Mouse (Mus musculus) neural tube, embryonic 12.5 days (tissue): ENCODE results near the gene Ahctf1. TPM values are rescaled to one million over a fixed set of nuclear protein-coding genes. Genes with fewer than 3 reads are reported as not detected.

Source experiments
- ATAC-seq: fragments of 200-750 bp; cut with Nextera tagmentation; 2 replicates; pipeline ENCODE4 v1.8.0; 2017; ENCODE audit warnings: low read depth, mild to moderate bottlenecking, moderate TSS enrichment, moderate library complexity; ENCODE audit not compliant: low FRiP score
- H3K27ac ChIP-seq: fragments of 300-500 bp; sonication (generic); 2 replicates; pipeline ENCODE4 v1.5.1; 2016
- H3K27me3 ChIP-seq: fragments of 300-500 bp; sonication (generic); replicated peaks from 2 replicates; pipeline ENCODE4 v1.6.1; 2016; ENCODE audit warnings: mild to moderate bottlenecking
- H3K36me3 ChIP-seq: fragments of 300-500 bp; sonication (generic); 2 replicates; pipeline ENCODE4 v1.6.1; 2016; ENCODE audit warnings: mild to moderate bottlenecking
- H3K4me1 ChIP-seq: fragments of 300-500 bp; sonication (generic); 2 replicates; pipeline ENCODE4 v1.6.1; 2016
- H3K4me2 ChIP-seq: fragments of 300-500 bp; sonication (generic); replicated peaks from 2 replicates; pipeline ENCODE4 v1.6.1; 2016; ENCODE audit warnings: mild to moderate bottlenecking
- H3K4me3 ChIP-seq: fragments of 300-500 bp; sonication (generic); 2 replicates; pipeline ENCODE4 v1.5.1; 2016
- H3K9ac ChIP-seq: fragments of 300-500 bp; sonication (generic); 2 replicates; pipeline ENCODE4 v1.6.1; 2016; ENCODE audit warnings: mild to moderate bottlenecking
- H3K9me3 ChIP-seq: fragments of 300-500 bp; sonication (generic); 2 replicates; pipeline ENCODE4 v1.6.1; 2016; ENCODE audit warnings: mild to moderate bottlenecking
- WGBS: fragments of 180-500 bp; shearing (Covaris S2); methylation state at CpG from one replicate; pipeline ENCODE4 v1.1.7; 2016; 5-methylcytosine and 5-hydroxymethylcytosine counted together
- polyA plus RNA-seq: library from polyadenylated mRNA; unstranded; fragments of >200 nt; fragmentation: Nextera tagmentation; extraction: Ambion mirVana; gene quantifications from 2 replicates; pipeline ENCODE4 v1.2.1, GENCODE M21; 2016

The Ahctf1 gene
- 25.4 and 28.5 TPM in 2 replicates for polyA plus RNA-seq

DNA sequence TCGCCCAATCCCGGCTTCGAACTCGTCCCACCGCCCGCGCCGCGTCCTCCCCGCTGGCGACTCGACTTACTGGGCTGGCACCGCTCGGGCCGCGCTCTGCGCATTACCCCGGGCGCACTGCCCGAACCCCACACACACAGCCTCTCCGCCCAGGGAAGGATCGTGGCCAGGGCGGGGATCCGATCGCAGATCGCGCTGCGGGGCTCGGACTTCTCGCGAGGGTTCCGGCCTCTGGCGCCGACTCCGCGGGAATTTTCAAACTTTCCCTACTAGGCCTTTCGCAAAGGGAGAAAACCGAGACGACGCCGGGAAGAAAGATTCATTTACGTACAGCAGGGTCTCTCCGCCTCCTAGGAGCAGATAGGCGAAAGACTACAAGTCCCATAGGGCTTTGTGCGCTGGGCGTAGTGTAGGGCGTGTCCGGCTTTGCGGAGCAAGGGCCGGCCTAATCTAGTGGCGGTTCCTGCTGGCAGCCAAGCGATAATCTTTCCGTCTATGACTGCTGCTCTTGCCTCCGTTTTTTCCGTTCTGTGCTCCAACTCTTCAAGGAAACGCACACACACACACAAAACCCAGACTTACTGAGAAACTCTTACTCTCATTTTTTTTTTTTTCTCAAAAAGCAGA lies at the start of gene Ahctf1:
Gene Ahctf1, minus strand, starts transcription at position 168 of the 627 bp plus-strand sequence.
- peak within 1 kb of the TSS; percentile 90 for H3K27ac ChIP-seq

DNA sequence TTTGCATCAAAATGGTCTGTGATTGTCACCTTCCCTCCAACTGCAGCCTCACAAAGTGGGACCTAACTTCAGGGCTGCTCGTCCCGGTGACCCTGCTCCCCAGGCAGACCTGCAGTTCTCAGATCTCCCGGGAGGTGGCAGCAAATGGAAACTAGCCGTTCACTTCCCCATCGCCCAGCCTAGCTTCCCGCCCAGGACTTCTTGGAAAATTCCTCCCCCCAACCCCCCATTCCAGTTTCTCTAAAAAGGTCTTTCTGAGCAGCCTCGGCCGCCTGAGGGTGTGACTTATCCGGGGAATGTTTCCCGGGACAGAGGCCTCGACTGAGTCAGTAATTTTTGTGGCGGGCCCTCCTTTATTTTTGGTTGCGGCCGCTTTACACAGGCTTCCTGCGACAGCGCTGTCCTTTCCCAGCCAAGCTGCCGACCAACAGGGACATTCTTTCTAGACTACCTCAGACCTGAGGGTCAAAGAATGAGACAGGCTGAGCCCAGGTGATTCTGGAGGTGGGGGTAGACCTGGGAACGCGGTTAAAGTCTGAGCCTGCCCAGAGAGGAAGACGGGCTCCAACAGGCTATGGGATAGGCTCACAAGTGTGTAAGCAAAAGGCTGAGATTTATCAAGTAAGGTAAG lies 44.4 kb upstream of the Ahctf1 start:
- peak; percentile 66 for ATAC-seq
- H3K36me3 ChIP-seq, result no peaks in the 10 kb centered on the region
- no peak overlapping the region for H3K27ac ChIP-seq
- H3K4me1 ChIP-seq, result no peaks in the 10 kb centered on the region
- no peaks in the 10 kb centered on the region for H3K9me3 ChIP-seq
- WGBS, result 3% methylated on average over 20 of the region's 20 CpGs
- peak overlapping the region; percentile 38 for H3K9ac ChIP-seq
- H3K27me3 ChIP-seq, result no peaks in the 10 kb centered on the region
- peak overlapping the region; percentile 67 for H3K4me2 ChIP-seq
- H3K4me3 ChIP-seq, result peak overlapping the region; percentile 32

More for the DNA sequence above, at the start of gene Ahctf1:
- WGBS, result under 1% methylated on average over 56 of the region's 56 CpGs
- H3K4me1 ChIP-seq, result peaks cover 16% of the 10 kb centered on the region
- H3K4me3 ChIP-seq, result peak within 1 kb of the TSS; percentile 85
- H3K9me3 ChIP-seq, result no peaks in the 10 kb centered on the region
- peaks cover 4% of the 10 kb centered on the region; the same call in 1 of the 2 replicates for H3K36me3 ChIP-seq
- H3K4me2 ChIP-seq, result peak within 1 kb of the TSS; percentile 82
- H3K9ac ChIP-seq, result peak within 1 kb of the TSS; percentile 94
- H3K27me3 ChIP-seq, result no peaks in the 10 kb centered on the region
- peak; percentile 99 for ATAC-seq

DNA sequence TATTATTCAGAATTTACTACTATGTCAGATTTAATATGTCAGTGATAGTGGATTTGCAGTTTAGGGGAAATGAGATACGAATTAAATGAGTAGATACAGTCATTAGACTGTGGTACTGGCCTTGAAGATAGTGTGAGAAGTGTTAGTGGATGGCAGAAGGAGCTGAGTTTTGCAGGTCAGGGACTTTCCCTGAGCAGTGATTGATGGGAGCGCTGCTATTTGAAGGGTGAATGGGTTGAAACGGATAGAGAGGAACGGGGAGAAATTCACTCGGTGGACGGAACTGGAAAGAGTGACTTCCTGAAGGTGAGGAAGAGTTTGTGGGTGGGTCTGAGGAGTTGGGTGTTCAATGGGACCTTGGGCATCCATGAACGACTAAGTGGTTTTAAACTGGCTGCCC lies 43.7 kb upstream of the Ahctf1 start:
- Histone ChIP-seq H3K4me3 (no peak overlapping the region), H3K9ac (no peak overlapping the region), H3K27ac (no peak overlapping the region), H3K27me3 (no peaks in the 10 kb centered on the region), H3K36me3 (no peaks in the 10 kb centered on the region), H3K9me3 (no peaks in the 10 kb centered on the region), H3K4me1 (no peaks in the 10 kb centered on the region), H3K4me2 (no peak overlapping the region)
- WGBS, result 57% methylated on average over 7 of the region's 7 CpGs
- ATAC-seq, result no peak

DNA sequence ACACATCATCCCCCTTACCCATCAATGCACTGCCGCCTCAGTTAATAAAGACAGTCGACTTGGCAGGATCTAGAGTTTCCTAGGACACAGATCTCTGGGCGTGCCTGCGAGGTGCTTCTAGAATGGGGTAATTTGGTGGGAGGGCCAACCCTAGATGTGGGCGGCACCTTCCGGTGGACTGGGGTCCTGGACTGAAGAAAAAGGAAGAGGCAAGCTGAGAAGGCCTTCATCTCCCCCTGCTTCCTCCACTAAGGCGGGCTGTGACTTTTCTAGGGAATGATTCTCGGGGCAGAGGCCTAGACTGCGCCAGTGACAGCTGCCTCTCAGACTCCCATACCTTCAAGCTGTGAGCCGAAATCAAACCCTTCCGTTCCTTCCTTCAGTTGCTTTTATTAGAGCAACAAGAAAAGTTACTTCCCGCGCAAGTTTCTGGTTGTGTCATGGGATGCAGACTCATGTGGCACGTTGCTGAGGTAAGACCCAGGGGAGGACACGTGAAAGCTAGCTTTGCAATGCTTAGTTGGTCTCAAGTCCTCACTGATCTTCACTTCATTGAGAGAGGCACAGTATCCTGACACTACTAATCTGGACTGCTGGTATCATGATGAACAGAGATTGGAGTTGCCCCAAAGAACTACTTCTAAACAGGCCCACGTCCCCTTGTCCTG lies 42.5 kb upstream of the Ahctf1 start:
- 83% methylated on average over 16 of the region's 16 CpGs for WGBS

DNA sequence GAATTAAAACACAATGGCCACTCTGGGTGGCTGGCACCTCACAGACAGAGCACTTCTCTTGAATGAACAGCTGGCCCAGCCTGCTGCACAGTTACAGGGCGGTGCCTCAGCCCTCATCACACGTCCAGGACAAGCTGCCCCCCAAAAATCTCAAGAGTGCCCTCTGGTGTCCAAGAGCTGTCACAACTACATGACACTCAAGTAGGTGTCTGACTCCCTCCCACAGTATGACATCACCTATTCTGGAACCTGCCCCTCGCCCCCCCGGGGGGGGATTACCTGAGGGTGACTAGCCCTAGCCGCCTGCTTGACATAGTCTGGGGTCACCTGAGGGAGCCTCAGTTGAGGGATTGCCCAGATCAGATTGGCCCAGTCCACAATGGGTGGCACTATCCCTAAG lies 41.4 kb upstream of the Ahctf1 start:
- 22% methylated on average over 5 of the region's 5 CpGs for WGBS
- peak; percentile 63 for ATAC-seq

More for the DNA sequence above, 42.5 kb upstream of the Ahctf1 start:
- no peak overlapping the region for H3K9ac ChIP-seq
- H3K36me3 ChIP-seq, result no peaks in the 10 kb centered on the region
- H3K4me2 ChIP-seq, result no peak overlapping the region
- H3K27me3 ChIP-seq, result no peaks in the 10 kb centered on the region
- H3K4me1 ChIP-seq, result no peaks in the 10 kb centered on the region
- no peak overlapping the region for H3K27ac ChIP-seq
- no peak for ATAC-seq
- no peaks in the 10 kb centered on the region for H3K9me3 ChIP-seq
- no peak overlapping the region for H3K4me3 ChIP-seq

DNA sequence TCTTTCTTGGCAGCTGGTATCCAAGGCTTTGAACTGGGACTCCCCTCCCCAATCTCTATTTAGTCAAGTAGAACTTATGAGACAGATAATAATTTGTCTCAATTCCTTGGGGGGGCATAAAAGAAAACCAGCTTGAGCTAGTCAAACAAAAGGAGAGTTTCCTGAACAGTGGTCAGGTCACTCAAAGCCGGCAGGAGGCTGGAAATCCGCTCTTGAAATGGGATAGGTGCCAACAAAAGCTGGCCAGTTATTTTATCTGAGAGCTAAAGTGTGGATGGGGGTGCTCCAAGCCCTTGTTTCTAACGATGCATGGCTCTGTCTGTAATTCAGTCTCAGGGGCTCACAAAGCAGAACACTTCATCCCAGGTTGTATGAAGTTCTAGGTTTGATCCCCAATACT lies 40.5 kb upstream of the Ahctf1 start:
- ATAC-seq, result no peak
- Histone ChIP-seq H3K27ac (no peak overlapping the region), H3K4me2 (no peak overlapping the region), H3K4me3 (no peak overlapping the region), H3K9ac (no peak overlapping the region), H3K27me3 (no peaks in the 10 kb centered on the region), H3K4me1 (no peaks in the 10 kb centered on the region), H3K36me3 (no peaks in the 10 kb centered on the region), H3K9me3 (no peaks in the 10 kb centered on the region)
- WGBS, result 44% methylated on average over 3 of the region's 3 CpGs

More for the DNA sequence above, 41.4 kb upstream of the Ahctf1 start:
- Histone ChIP-seq H3K27me3 (no peaks in the 10 kb centered on the region), H3K27ac (no peak overlapping the region), H3K4me2 (no peak overlapping the region), H3K36me3 (no peaks in the 10 kb centered on the region), H3K4me1 (no peaks in the 10 kb centered on the region), H3K9me3 (no peaks in the 10 kb centered on the region), H3K9ac (no peak overlapping the region), H3K4me3 (no peak overlapping the region)

DNA sequence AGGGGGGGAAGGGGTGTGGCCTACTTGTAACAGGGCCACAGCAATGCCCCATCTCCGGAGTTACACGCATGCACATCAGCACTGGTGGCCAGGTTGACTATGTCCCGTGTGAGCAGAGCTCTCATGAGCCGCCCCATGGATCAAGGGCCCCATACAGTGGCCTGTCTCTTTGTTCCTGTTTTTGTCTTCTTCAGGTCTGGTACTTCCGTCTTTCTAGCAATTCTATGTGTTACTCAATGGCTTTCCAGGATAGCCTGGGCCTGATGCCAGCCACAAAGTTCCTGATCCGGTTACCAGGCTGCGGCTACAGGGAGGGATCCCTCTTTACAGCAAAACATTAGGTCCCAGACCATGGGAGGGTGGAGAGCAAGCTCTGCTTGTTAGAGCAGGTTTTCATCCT lies 39.1 kb upstream of the Ahctf1 start:
- H3K9me3 ChIP-seq, result no peaks in the 10 kb centered on the region
- H3K4me2 ChIP-seq, result no peak overlapping the region
- 90% methylated on average over 7 of the region's 7 CpGs for WGBS
- H3K4me3 ChIP-seq, result no peak overlapping the region
- no peak overlapping the region for H3K27ac ChIP-seq
- no peaks in the 10 kb centered on the region for H3K4me1 ChIP-seq
- no peak overlapping the region for H3K9ac ChIP-seq
- H3K36me3 ChIP-seq, result no peaks in the 10 kb centered on the region
- no peak for ATAC-seq
- no peaks in the 10 kb centered on the region for H3K27me3 ChIP-seq

DNA sequence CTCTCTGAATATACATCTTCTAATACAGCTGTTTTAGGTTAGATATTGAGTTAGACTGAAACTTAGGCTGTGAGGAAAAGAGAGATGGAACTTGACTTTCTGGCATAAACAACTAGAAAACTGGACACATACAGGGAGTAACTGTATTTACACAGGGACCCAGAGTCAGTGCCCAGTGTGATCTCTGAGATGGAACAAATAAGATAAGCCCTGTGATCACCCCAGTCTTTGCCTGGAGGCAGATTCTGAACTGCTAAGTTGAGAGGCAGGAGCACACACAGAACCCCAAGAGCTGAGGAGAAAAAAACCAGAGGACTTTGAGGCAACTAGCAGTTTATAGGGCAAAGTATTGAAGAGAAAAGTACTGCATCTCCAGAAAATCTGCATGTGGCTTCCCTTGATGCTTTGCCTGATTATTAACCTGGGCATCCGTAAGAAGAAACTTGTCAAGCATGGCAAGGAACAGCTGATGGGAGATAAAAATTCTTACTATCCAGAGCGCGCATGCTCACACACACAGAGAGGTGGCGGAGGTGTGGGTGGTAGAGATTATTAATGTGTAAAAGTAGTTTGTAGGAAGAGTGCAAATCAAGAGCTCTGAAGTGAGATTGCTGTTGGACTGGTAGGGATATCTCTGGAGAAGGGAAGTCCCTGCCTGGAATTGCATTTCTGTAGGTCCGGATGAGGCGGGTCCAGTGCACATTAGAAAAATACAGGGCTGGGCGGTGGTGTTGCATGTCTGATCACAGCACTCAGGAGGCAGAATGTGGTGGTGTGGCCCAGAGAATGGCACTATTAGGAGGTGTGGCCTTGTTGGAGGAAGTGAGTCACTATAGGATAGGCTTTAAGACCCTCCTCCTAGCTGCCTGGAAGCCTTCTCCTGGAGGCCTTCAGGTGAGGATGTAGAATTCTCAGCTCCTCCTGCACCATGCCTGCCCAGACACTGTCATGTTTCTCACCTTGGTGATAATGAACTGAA lies 33.2 kb upstream of the Ahctf1 start:
- no peaks in the 10 kb centered on the region for H3K27me3 ChIP-seq
- H3K4me1 ChIP-seq, result no peaks in the 10 kb centered on the region
- no peak overlapping the region for H3K27ac ChIP-seq
- no peak for ATAC-seq
- no peaks in the 10 kb centered on the region for H3K9me3 ChIP-seq
- H3K4me2 ChIP-seq, result no peak overlapping the region
- 95% methylated on average over 7 of the region's 7 CpGs for WGBS
- no peak overlapping the region for H3K9ac ChIP-seq
- H3K4me3 ChIP-seq, result no peak overlapping the region
- H3K36me3 ChIP-seq, result no peaks in the 10 kb centered on the region

DNA sequence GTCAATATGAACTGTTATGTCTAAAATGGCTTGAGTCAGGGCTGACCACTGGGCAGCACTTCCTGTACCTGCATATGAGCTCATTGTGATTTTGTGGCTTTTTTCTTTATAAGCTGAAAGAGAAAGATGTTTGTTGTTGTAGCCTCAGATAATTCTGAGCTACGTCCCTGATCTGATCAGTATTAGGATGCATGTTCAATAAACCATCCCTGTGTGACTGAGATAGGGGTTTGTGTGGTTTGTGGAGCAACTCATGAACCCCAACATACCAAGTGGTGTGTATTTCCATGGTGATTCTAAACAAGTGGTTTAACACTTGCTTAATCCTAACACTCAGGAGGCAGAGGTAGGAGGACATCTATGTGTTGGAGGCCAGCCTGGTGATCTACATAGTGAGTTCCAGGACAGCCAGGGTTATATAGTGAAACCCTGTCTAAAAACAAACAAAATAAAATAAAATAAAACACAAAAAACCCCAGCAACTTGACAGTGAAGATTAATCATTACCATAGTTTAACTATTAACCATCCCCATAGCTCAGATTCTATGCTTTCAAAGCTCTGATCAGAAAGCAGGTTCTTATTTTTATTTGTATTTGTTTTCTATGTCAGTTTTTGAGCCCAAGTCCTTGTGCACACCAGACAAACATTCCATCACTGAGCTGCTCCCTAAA lies 32.4 kb upstream of the Ahctf1 start:
- Histone ChIP-seq H3K27me3 (no peaks in the 10 kb centered on the region), H3K9me3 (no peaks in the 10 kb centered on the region), H3K4me1 (no peaks in the 10 kb centered on the region), H3K36me3 (no peaks in the 10 kb centered on the region), H3K27ac (no peak overlapping the region), H3K4me2 (no peak overlapping the region), H3K9ac (no peak overlapping the region), H3K4me3 (no peak overlapping the region)
- WGBS, result 86% methylated on average over 1 of the region's 1 CpGs
- no peak for ATAC-seq

DNA sequence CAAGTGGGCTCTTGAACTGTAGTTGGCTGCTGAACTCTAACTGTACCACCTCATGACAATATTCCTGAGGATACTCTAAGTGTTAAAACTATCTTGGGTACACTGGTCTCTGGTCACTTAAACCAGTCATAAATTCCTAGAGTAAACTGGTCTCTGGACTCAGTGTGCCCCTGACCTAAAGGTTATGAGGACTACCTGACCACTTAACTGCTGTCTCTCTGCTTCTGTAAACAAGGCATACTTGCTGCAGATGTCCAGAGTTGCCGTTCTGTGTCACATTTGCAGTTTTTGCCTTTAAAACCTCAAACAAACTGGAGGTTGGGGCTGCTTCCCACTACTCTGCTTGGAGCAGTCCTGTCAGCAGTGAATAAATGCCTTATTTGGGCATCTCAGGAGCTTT lies 30.1 kb upstream of the Ahctf1 start:
- no peak overlapping the region for H3K9ac ChIP-seq
- no peaks in the 10 kb centered on the region for H3K9me3 ChIP-seq
- no peaks in the 10 kb centered on the region for H3K27me3 ChIP-seq
- no peak overlapping the region for H3K27ac ChIP-seq
- H3K4me3 ChIP-seq, result no peak overlapping the region
- no peaks in the 10 kb centered on the region for H3K4me1 ChIP-seq
- H3K4me2 ChIP-seq, result no peak overlapping the region
- no peaks in the 10 kb centered on the region for H3K36me3 ChIP-seq
- 87% methylated on average over 1 of the region's 1 CpGs for WGBS
- ATAC-seq, result no peak

DNA sequence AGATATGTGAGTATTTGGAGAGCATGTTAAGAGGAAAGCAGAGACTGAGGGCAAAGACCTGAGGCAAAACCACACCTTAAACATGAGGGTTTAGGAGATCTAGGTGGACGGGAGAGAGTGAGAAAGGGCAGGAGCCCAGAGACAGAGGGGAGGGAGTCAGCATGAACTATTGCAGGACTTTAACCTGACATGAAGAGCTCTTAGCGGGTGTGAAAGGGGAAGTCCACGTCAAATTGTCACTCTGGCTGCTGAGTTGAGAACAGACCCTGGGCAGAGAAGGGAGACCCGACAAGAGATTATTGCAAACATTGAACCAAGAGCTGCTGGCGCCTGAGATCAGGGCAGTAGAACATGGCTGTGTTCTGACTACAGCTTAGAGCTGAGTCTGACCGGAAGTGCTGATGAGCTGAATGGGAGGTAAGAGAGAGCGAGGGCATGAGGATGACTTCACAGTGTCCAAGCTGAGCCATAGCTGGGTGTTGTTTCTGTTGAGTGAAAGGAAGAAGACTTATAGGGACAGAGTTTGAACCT lies 29.3 kb upstream of the Ahctf1 start:
- H3K27ac ChIP-seq, result no peak overlapping the region
- H3K4me3 ChIP-seq, result no peak overlapping the region
- ATAC-seq, result no peak
- H3K4me2 ChIP-seq, result no peak overlapping the region
- WGBS, result 80% methylated on average over 7 of the region's 7 CpGs
- no peaks in the 10 kb centered on the region for H3K27me3 ChIP-seq
- no peaks in the 10 kb centered on the region for H3K4me1 ChIP-seq
- no peaks in the 10 kb centered on the region for H3K36me3 ChIP-seq
- H3K9ac ChIP-seq, result no peak overlapping the region
- no peaks in the 10 kb centered on the region for H3K9me3 ChIP-seq
